Mouse (Mus musculus) myocyte (in vitro differentiated cells): ENCODE results near the gene Ifitm7. TPM values are rescaled to one million over a fixed set of nuclear protein-coding genes. Genes with fewer than 3 reads are reported as not detected.
A peak's percentile ranks its signal among the peaks of the same experiment; 100 is the strongest.

Experiments
- H3K27me3 ChIP-seq: one replicate; pipeline ENCODE4 v1.6.1; 2011; ENCODE audit not compliant: control insufficient read depth, insufficient read depth, insufficient read length
- H3K36me3 ChIP-seq: one replicate; pipeline ENCODE4 v1.6.1; 2011; ENCODE audit not compliant: control insufficient read depth, insufficient read depth
- H3K4me2 ChIP-seq: one replicate; pipeline ENCODE4 v1.6.1; 2011; ENCODE audit warnings: low read depth, control low read depth
- H3K4me3 ChIP-seq: one replicate; pipeline ENCODE4 v1.5.1; 2011; ENCODE audit warnings: mild to moderate bottlenecking, control low read depth, moderate library complexity
- H3K79me2 ChIP-seq: one replicate; pipeline ENCODE4 v1.6.1; 2011; ENCODE audit not compliant: control insufficient read depth, insufficient read depth
- H3ac ChIP-seq: one replicate; pipeline ENCODE4 v1.6.1; 2011; ENCODE audit not compliant: control insufficient read depth, insufficient read length
- CEBPB ChIP-seq: IDR thresholded peaks from 2 replicates; pipeline ENCODE4 v1.6.1; 2011; ENCODE audit warnings: mild to moderate bottlenecking, moderate library complexity; ENCODE audit not compliant: poor library complexity, insufficient read depth, severe bottlenecking
- E2F4 ChIP-seq: IDR thresholded peaks from one replicate; pipeline ENCODE4 v1.6.1; 2011; ENCODE audit warnings: mild to moderate bottlenecking, control low read depth, moderate library complexity; ENCODE audit not compliant: insufficient read depth
- MAX ChIP-seq: IDR thresholded peaks from one replicate; pipeline ENCODE4 v1.6.1; 2011; ENCODE audit warnings: low read depth, mild to moderate bottlenecking, control low read depth
- MYOD1 ChIP-seq, 3 experiments: IDR thresholded peaks; one replicate each; pipeline ENCODE4 v1.6.1; 2011; ENCODE audit warnings: control low read depth in 2 of 3, low read depth in 2 of 3, mild to moderate bottlenecking in 2 of 3, moderate library complexity in 1 of 3; ENCODE audit not compliant: insufficient read length in 2 of 3, control insufficient read depth in 1 of 3
- MYOG ChIP-seq, 3 experiments: IDR thresholded peaks; one replicate each; pipeline ENCODE4 v1.6.1; 2011; ENCODE audit warnings: control low read depth in 2 of 3, low read depth in 2 of 3, mild to moderate bottlenecking in 2 of 3; ENCODE audit not compliant: insufficient read length in 2 of 3, control insufficient read depth in 1 of 3, insufficient read depth in 1 of 3
- POLR2A ChIP-seq: IDR thresholded peaks from one replicate; pipeline ENCODE4 v1.6.1; 2011; ENCODE audit warnings: low read depth, mild to moderate bottlenecking, control low read depth, moderate library complexity; ENCODE audit not compliant: insufficient read length
- POLR2AphosphoS2 ChIP-seq: IDR thresholded peaks from one replicate; pipeline ENCODE4 v1.6.1; 2011; ENCODE audit warnings: low read depth, control low read depth; ENCODE audit not compliant: insufficient read length
- REST ChIP-seq: IDR thresholded peaks from one replicate; pipeline ENCODE4 v1.6.1; 2011; ENCODE audit warnings: mild to moderate bottlenecking, control low read depth, moderate library complexity; ENCODE audit not compliant: insufficient read depth, insufficient read length
- SRF ChIP-seq: IDR thresholded peaks from one replicate; pipeline ENCODE4 v1.6.1; 2011; ENCODE audit warnings: low read depth; ENCODE audit not compliant: control insufficient read depth, insufficient read length
- TCF12 ChIP-seq: IDR thresholded peaks from one replicate; pipeline ENCODE4 v1.6.1; 2011; ENCODE audit warnings: mild to moderate bottlenecking, control low read depth; ENCODE audit not compliant: poor library complexity, insufficient read depth, severe bottlenecking
- TCF3 ChIP-seq: IDR thresholded peaks from one replicate; pipeline ENCODE4 v1.6.1; 2011; ENCODE audit warnings: low read depth, control low read depth; ENCODE audit not compliant: insufficient read length
- USF1 ChIP-seq: IDR thresholded peaks from one replicate; pipeline ENCODE4 v1.6.1; 2011; ENCODE audit warnings: low read depth, mild to moderate bottlenecking, control low read depth, moderate library complexity
- polyA plus RNA-seq: library from polyadenylated mRNA; unstranded; fragments of >200 nt; fragmentation: generic; extraction: Trizol; gene quantifications from one replicate; pipeline ENCODE4 v1.2.1, GENCODE M21; 2012; ENCODE audit warnings: missing spikeins

Gene Ifitm7
- polyA plus RNA-seq, 1 experiment, result not detected

DNA sequence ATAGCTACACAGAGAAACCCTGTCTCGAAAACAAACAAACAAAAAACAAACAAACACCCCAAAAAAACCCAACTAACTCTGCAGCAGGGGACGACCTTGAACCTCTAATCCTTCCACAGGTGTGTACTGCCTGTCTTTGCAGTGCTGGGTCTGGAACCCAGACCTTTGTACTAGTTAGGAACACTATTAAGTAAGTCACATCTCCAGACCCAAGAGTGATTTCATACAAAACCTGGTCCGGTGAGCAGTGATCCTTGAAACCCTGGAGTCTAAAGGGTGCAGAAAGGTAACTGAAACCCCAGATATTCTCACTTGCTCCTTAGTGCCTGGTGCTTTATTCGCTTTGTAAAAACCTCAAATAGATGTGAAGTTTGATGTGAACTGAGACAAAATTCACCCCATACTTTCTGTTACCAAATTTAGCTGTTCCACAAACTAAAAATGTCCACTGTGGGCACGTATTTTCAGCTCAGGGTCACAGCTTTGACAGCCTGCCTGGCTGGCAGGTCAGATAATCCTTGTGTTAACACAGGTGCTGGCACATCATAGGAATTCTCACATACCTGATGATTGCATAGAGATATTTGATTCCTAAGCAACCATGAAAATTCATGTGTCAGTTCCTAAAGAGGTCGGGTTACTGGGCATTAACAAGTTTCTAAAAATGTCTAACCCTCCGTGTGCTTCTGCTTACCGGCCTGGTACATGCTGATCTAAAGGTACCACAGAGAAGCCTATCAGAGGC, 16.9 kb upstream of the Ifitm7 start:
- Histone ChIP-seq H3K4me2 (no peak overlapping the region), H3K79me2 (no peaks in the 10 kb centered on the region), H3ac (no peak overlapping the region), H3K27me3 (no peaks in the 10 kb centered on the region), H3K36me3 (no peaks in the 10 kb centered on the region), H3K4me3 (no peak overlapping the region)
- TF ChIP-seq POLR2A, result no peak
- no peak for TF ChIP-seq MAX
- TF ChIP-seq MYOD1 (IDR thresholded peaks at IDR 0.05; ENCODE audit: control insufficient read depth in 1 of 3, insufficient read length in 2 of 3, low read depth in 2 of 3), result no peak
- TF ChIP-seq SRF, result no peak
- no peak for TF ChIP-seq POLR2AphosphoS2

DNA sequence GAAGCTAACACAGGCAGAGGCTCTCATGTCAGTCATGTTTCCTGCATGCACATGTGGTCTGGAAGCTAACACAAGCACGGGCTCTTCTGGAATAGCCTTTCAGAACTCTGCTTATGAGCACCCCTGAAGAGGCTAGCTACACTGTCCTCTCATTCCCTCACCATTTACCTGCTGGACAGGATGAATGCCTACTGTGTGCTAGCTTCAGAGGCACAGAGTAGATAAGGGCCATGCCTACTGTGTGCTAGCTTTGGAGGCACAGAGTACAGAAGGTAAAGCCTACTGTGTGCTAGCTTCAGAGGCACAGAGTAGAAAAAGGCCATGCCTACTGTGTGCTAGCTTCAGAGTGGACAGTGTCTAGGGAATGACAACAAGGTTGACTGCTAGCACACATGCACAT, 7.8 kb upstream of the Ifitm7 start:
- no peak for TF ChIP-seq POLR2AphosphoS2
- TF ChIP-seq MAX, result no peak
- no peak for TF ChIP-seq MYOD1 (IDR thresholded peaks at IDR 0.05; ENCODE audit: control insufficient read depth in 1 of 3, insufficient read length in 2 of 3, low read depth in 2 of 3)
- TF ChIP-seq SRF, result no peak
- no peak for TF ChIP-seq USF1
- TF ChIP-seq POLR2A, result no peak
- no peak for TF ChIP-seq TCF3
- TF ChIP-seq CEBPB, result no peak
- no peak for TF ChIP-seq TCF12
- no peak for TF ChIP-seq E2F4
- no peak for TF ChIP-seq REST
- Histone ChIP-seq H3K27me3 (no peaks in the 10 kb centered on the region), H3K4me3 (no peak overlapping the region), H3K4me2 (no peak overlapping the region), H3K79me2 (no peaks in the 10 kb centered on the region), H3ac (no peak overlapping the region), H3K36me3 (no peaks in the 10 kb centered on the region)

DNA sequence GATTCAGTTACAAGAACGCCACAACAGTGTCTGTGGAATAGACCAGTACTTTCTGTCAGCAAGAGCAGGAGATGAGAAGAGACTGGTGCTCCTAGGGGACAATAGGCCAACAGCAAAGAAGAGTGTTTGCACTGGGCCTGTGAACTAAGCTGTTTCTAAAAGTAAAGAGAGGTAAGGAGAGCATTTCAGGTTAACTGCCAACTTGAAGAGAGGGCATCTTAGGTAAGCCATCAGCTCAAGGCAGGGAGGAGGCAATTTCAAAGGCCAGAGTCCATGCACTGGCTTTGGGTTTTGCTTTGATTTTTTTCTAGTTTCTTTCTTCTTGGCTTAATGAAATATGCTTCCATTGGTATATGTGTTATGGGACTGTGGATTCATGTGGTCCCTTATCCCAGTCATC, 7.4 kb upstream of the Ifitm7 start:
- Histone ChIP-seq H3K27me3 (no peaks in the 10 kb centered on the region), H3K4me2 (no peak overlapping the region), H3K4me3 (no peak overlapping the region), H3ac (no peak overlapping the region), H3K79me2 (no peaks in the 10 kb centered on the region), H3K36me3 (no peaks in the 10 kb centered on the region)
- TF ChIP-seq E2F4 (no peak), CEBPB (no peak), MYOD1 (IDR thresholded peaks at IDR 0.05; ENCODE audit: control insufficient read depth in 1 of 3, insufficient read length in 2 of 3, low read depth in 2 of 3) (no peak), SRF (no peak), MAX (no peak), REST (no peak), TCF12 (no peak), MYOG (IDR thresholded peaks at IDR 0.05; ENCODE audit: control insufficient read depth in 1 of 3, insufficient read depth in 1 of 3, insufficient read length in 2 of 3, low read depth in 2 of 3) (no peak), POLR2AphosphoS2 (no peak), USF1 (no peak), TCF3 (no peak), POLR2A (no peak)

DNA sequence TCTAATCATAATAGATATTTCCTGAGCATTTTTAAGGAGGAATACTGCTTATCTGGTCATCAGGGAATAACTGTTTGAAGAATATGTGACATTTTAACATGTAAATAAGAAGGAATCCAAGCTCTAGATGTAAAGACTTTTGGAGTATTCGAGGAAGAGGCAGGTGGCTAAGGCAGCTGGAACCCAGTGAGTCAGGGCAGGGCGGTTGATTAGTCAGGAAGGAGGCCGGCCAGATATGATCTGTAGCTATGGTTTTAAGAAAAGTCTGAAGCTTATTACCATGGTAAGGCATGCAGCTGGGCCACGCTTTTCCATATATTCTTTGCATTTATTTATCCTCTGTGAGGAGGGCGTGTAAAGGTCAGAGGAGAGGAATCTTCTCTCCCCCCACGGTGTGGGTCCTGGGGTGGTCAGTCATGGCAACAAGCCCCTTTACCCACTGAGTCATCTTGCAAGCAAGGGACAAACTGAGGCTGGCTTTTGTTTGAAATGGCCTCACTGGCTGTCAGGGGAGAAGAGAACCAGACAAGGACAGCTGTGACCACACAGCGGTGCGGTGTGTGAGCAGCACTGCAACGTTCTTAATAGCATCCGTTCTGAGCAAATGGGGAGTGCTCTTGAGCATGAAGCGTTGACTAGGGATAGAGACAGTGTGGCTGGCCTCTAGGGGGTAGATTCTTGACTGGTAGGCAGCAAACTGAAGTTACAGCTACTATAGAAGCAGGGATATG, 6.0 kb upstream of the Ifitm7 start:
- no peaks in the 10 kb centered on the region for H3K27me3 ChIP-seq
- H3K4me2 ChIP-seq, result peak overlapping the region; percentile 65
- TF ChIP-seq SRF (no peak), MAX (no peak), POLR2AphosphoS2 (no peak), MYOD1 (IDR thresholded peaks at IDR 0.05; ENCODE audit: control insufficient read depth in 1 of 3, insufficient read length in 2 of 3, low read depth in 2 of 3) (peak in 2 of 3 experiments; percentile 77)
- no peak overlapping the region for H3K4me3 ChIP-seq
- no peak overlapping the region for H3ac ChIP-seq
- no peaks in the 10 kb centered on the region for H3K36me3 ChIP-seq
- no peaks in the 10 kb centered on the region for H3K79me2 ChIP-seq

GRCm38 (mm10) chr16:13986197-13986573, 503 bp downstream of the Ifitm7 start:
- Histone ChIP-seq H3ac (no peak overlapping the region), H3K27me3 (no peaks in the 10 kb centered on the region), H3K36me3 (no peaks in the 10 kb centered on the region), H3K79me2 (no peaks in the 10 kb centered on the region), H3K4me2 (no peak overlapping the region), H3K4me3 (no peak overlapping the region)
- TF ChIP-seq TCF12 (no peak), POLR2A (no peak), USF1 (no peak), E2F4 (no peak), TCF3 (no peak), MYOD1 (IDR thresholded peaks at IDR 0.05; ENCODE audit: control insufficient read depth in 1 of 3, insufficient read length in 2 of 3, low read depth in 2 of 3) (no peak), SRF (no peak), MAX (no peak), CEBPB (no peak), POLR2AphosphoS2 (no peak), REST (no peak), MYOG (IDR thresholded peaks at IDR 0.05; ENCODE audit: control insufficient read depth in 1 of 3, insufficient read depth in 1 of 3, insufficient read length in 2 of 3, low read depth in 2 of 3) (no peak)
